Mouse (Mus musculus): ENCODE data around the gene Gtsf1. TPM values are rescaled to one million over a fixed set of nuclear protein-coding genes. Genes with fewer than 3 reads are reported as not detected.

Gene Gtsf1
- polyA plus RNA-seq, 1 experiment from 2014 or later: not detected

- WGBS: 93% methylated on average over 3 of the region's 3 CpGs
These were observed 67.3 kb downstream of the Gtsf1 start for GRCm38 (mm10) chr15:103362950-103363349.

GRCm38 (mm10) chr15:103362333-103362732, 67.9 kb downstream of the Gtsf1 start:
- no peak overlapping the region for H3K4me2 ChIP-seq (ENCODE audit: low read depth)
- no peaks in the 10 kb centered on the region for H3K27me3 ChIP-seq (ENCODE audit: control insufficient read depth, insufficient read depth, low read length)
- no peak overlapping the region for H3K27ac ChIP-seq (ENCODE audit: low read depth, low read length)
- no peaks in the 10 kb centered on the region for H3K9me3 ChIP-seq (ENCODE audit: control insufficient read depth, low read length)
- 90% methylated on average over 6 of the region's 7 CpGs for WGBS
- ATAC-seq (ENCODE audit: insufficient read depth, low FRiP score, low TSS enrichment) (no peak), DNase-seq (ENCODE audit: low spot score) (no peak)
- peaks cover 6% of the 10 kb centered on the region; the same call in 1 of the 2 replicates for H3K4me1 ChIP-seq (ENCODE audit: control insufficient read depth, insufficient read depth, low read length)
- no peaks in the 10 kb centered on the region for H3K36me3 ChIP-seq (ENCODE audit: control insufficient read depth, insufficient read depth, low read length)
- H3K4me3 ChIP-seq (ENCODE audit: low read depth, low read length): no peak overlapping the region
- H3K9ac ChIP-seq (ENCODE audit: low read length): no peak overlapping the region

More at GRCm38 (mm10) chr15:103362950-103363349, 67.3 kb downstream of the Gtsf1 start:
- Histone ChIP-seq H3K4me1 (ENCODE audit: control insufficient read depth, insufficient read depth, low read length) (peaks cover 6% of the 10 kb centered on the region; the same call in 1 of the 2 replicates), H3K9ac (ENCODE audit: low read length) (no peak overlapping the region), H3K4me3 (ENCODE audit: low read depth, low read length) (no peak overlapping the region), H3K27ac (ENCODE audit: low read depth, low read length) (no peak overlapping the region), H3K27me3 (ENCODE audit: control insufficient read depth, insufficient read depth, low read length) (no peaks in the 10 kb centered on the region), H3K36me3 (ENCODE audit: control insufficient read depth, insufficient read depth, low read length) (no peaks in the 10 kb centered on the region), H3K4me2 (ENCODE audit: low read depth) (no peak overlapping the region), H3K9me3 (ENCODE audit: control insufficient read depth, low read length) (no peaks in the 10 kb centered on the region)
- no peak for ATAC-seq (ENCODE audit: insufficient read depth, low FRiP score, low TSS enrichment)
- no peak for DNase-seq (ENCODE audit: low spot score)

- no peaks in the 10 kb centered on the region for H3K9me3 ChIP-seq (ENCODE audit: control insufficient read depth, low read length)
- H3K27me3 ChIP-seq (ENCODE audit: control insufficient read depth, insufficient read depth, low read length): no peaks in the 10 kb centered on the region
- H3K27ac ChIP-seq (ENCODE audit: low read depth, low read length): no peak overlapping the region
- H3K4me2 ChIP-seq (ENCODE audit: low read depth): no peak overlapping the region
- H3K4me3 ChIP-seq (ENCODE audit: low read depth, low read length): no peak overlapping the region
- 56% methylated on average over 1 of the region's 1 CpGs for WGBS
- ATAC-seq (ENCODE audit: insufficient read depth, low FRiP score, low TSS enrichment): no peak
- H3K36me3 ChIP-seq (ENCODE audit: control insufficient read depth, insufficient read depth, low read length): no peaks in the 10 kb centered on the region
- no peak for DNase-seq (ENCODE audit: low spot score)
- H3K9ac ChIP-seq (ENCODE audit: low read length): no peak overlapping the region
- H3K4me1 ChIP-seq (ENCODE audit: control insufficient read depth, insufficient read depth, low read length): peaks cover 6% of the 10 kb centered on the region; the same call in 1 of the 2 replicates
These were observed 69.0 kb downstream of the Gtsf1 start for GRCm38 (mm10) chr15:103361269-103361668.

GRCm38 (mm10) chr15:103359869-103360602, 70.2 kb downstream of the Gtsf1 start:
- WGBS: 98% methylated on average over 5 of the region's 5 CpGs
- no peak for ATAC-seq (ENCODE audit: insufficient read depth, low FRiP score, low TSS enrichment)

GRCm38 (mm10) chr15:103359122-103359510, 71.2 kb downstream of the Gtsf1 start:
- DNase-seq (ENCODE audit: low spot score): no peak
- no peak overlapping the region for H3K27ac ChIP-seq (ENCODE audit: low read depth, low read length)
- no peaks in the 10 kb centered on the region for H3K27me3 ChIP-seq (ENCODE audit: control insufficient read depth, insufficient read depth, low read length)
- no peak overlapping the region for H3K4me2 ChIP-seq (ENCODE audit: low read depth)
- no peak overlapping the region for H3K9ac ChIP-seq (ENCODE audit: low read length)
- H3K4me3 ChIP-seq (ENCODE audit: low read depth, low read length): no peak overlapping the region
- H3K4me1 ChIP-seq (ENCODE audit: control insufficient read depth, insufficient read depth, low read length): peaks cover 3% of the 10 kb centered on the region; the same call in 1 of the 2 replicates
- no peak for ATAC-seq (ENCODE audit: insufficient read depth, low FRiP score, low TSS enrichment)
- H3K36me3 ChIP-seq (ENCODE audit: control insufficient read depth, insufficient read depth, low read length): no peaks in the 10 kb centered on the region
- no peaks in the 10 kb centered on the region for H3K9me3 ChIP-seq (ENCODE audit: control insufficient read depth, low read length)
- WGBS: 47% methylated on average over 1 of the region's 1 CpGs

More at GRCm38 (mm10) chr15:103359869-103360602, 70.2 kb downstream of the Gtsf1 start:
- H3K27ac ChIP-seq (ENCODE audit: low read depth, low read length): no peak overlapping the region
- H3K36me3 ChIP-seq (ENCODE audit: control insufficient read depth, insufficient read depth, low read length): no peaks in the 10 kb centered on the region
- H3K27me3 ChIP-seq (ENCODE audit: control insufficient read depth, insufficient read depth, low read length): no peaks in the 10 kb centered on the region
- no peak overlapping the region for H3K4me3 ChIP-seq (ENCODE audit: low read depth, low read length)
- H3K4me2 ChIP-seq (ENCODE audit: low read depth): no peak overlapping the region
- H3K9me3 ChIP-seq (ENCODE audit: control insufficient read depth, low read length): no peaks in the 10 kb centered on the region
- DNase-seq (ENCODE audit: low spot score): no peak
- H3K4me1 ChIP-seq (ENCODE audit: control insufficient read depth, insufficient read depth, low read length): peaks cover 3% of the 10 kb centered on the region; the same call in 1 of the 2 replicates
- no peak overlapping the region for H3K9ac ChIP-seq (ENCODE audit: low read length)

GRCm38 (mm10) chr15:103358278-103359121, 71.8 kb downstream of the Gtsf1 start:
- Histone ChIP-seq H3K27me3 (ENCODE audit: control insufficient read depth, insufficient read depth, low read length) (no peaks in the 10 kb centered on the region), H3K27ac (ENCODE audit: low read depth, low read length) (no peak overlapping the region), H3K4me3 (ENCODE audit: low read depth, low read length) (no peak overlapping the region), H3K4me2 (ENCODE audit: low read depth) (no peak overlapping the region), H3K9ac (ENCODE audit: low read length) (peak overlapping the region; percentile 22; the same call in 1 of the 2 replicates), H3K9me3 (ENCODE audit: control insufficient read depth, low read length) (no peaks in the 10 kb centered on the region), H3K36me3 (ENCODE audit: control insufficient read depth, insufficient read depth, low read length) (0 out of 2 replicates have a peak, but pooled peaks cover 3% of the 10 kb centered on the region), H3K4me1 (ENCODE audit: control insufficient read depth, insufficient read depth, low read length) (peaks cover 3% of the 10 kb centered on the region; the same call in 1 of the 2 replicates)
- 40% methylated on average over 4 of the region's 4 CpGs for WGBS
- DNase-seq (ENCODE audit: low spot score): no peak
- ATAC-seq (ENCODE audit: insufficient read depth, low FRiP score, low TSS enrichment): no peak

- H3K27me3 ChIP-seq (ENCODE audit: control insufficient read depth, insufficient read depth, low read length): no peaks in the 10 kb centered on the region
- H3K4me1 ChIP-seq (ENCODE audit: control insufficient read depth, insufficient read depth, low read length): peaks cover 3% of the 10 kb centered on the region; the same call in 1 of the 2 replicates
- no peak overlapping the region for H3K4me3 ChIP-seq (ENCODE audit: low read depth, low read length)
- H3K9me3 ChIP-seq (ENCODE audit: control insufficient read depth, low read length): no peaks in the 10 kb centered on the region
- DNase-seq (ENCODE audit: low spot score) (no peak), ATAC-seq (ENCODE audit: insufficient read depth, low FRiP score, low TSS enrichment) (no peak)
- no peak overlapping the region for H3K9ac ChIP-seq (ENCODE audit: low read length)
- H3K36me3 ChIP-seq (ENCODE audit: control insufficient read depth, insufficient read depth, low read length): 0 out of 2 replicates have a peak, but pooled peaks cover 3% of the 10 kb centered on the region
- WGBS: 86% methylated on average over 4 of the region's 4 CpGs
- no peak overlapping the region for H3K4me2 ChIP-seq (ENCODE audit: low read depth)
- H3K27ac ChIP-seq (ENCODE audit: low read depth, low read length): no peak overlapping the region
These were observed 72.5 kb downstream of the Gtsf1 start for GRCm38 (mm10) chr15:103357817-103358216.

- ATAC-seq (ENCODE audit: insufficient read depth, low FRiP score, low TSS enrichment) (no peak), DNase-seq (ENCODE audit: low spot score) (no peak)
- no peaks in the 10 kb centered on the region for H3K27me3 ChIP-seq (ENCODE audit: control insufficient read depth, insufficient read depth, low read length)
- no peak overlapping the region for H3K27ac ChIP-seq (ENCODE audit: low read depth, low read length)
- peaks cover 5% of the 10 kb centered on the region; the same call in 1 of the 2 replicates for H3K36me3 ChIP-seq (ENCODE audit: control insufficient read depth, insufficient read depth, low read length)
- H3K9ac ChIP-seq (ENCODE audit: low read length): no peak overlapping the region
- no peaks in the 10 kb centered on the region for H3K9me3 ChIP-seq (ENCODE audit: control insufficient read depth, low read length)
- WGBS: 73% methylated on average over 4 of the region's 4 CpGs
- H3K4me2 ChIP-seq (ENCODE audit: low read depth): no peak overlapping the region
- H3K4me3 ChIP-seq (ENCODE audit: low read depth, low read length): no peak overlapping the region
- peaks cover 3% of the 10 kb centered on the region; the same call in 1 of the 2 replicates for H3K4me1 ChIP-seq (ENCODE audit: control insufficient read depth, insufficient read depth, low read length)
These were observed 74.1 kb downstream of the Gtsf1 start for GRCm38 (mm10) chr15:103356130-103356529.
